Mouse (Mus musculus) MEL (cell line): ENCODE results near the gene Nxph4. TPM values are rescaled to one million over a fixed set of nuclear protein-coding genes. Genes with fewer than 3 reads are reported as not detected.

Experiments used
- DNase-seq: peaks from one replicate; pipeline ENCODE4 v3.0.0; 2011; ENCODE audit warnings: low read depth, low spot score
- H3K27ac ChIP-seq: 2 replicates; pipeline ENCODE4 v1.5.1; 2012; ENCODE audit warnings: low read depth, mild to moderate bottlenecking, control low read depth, low read length, moderate library complexity; ENCODE audit not compliant: control insufficient read depth
- H3K27me3 ChIP-seq, 2 experiments: fragments of 150-350 bp in 1 of 2; sonication (generic) in 1 of 2; 2 replicates each; pipeline ENCODE4 v1.6.1; 2012; ENCODE audit warnings: low read length in 2 of 2, mild to moderate bottlenecking in 2 of 2, improper control_type of control experiment in 1 of 2, moderate library complexity in 1 of 2; ENCODE audit not compliant: insufficient read depth in 2 of 2, control insufficient read depth in 1 of 2
- H3K36me3 ChIP-seq, 2 experiments: 2 replicates each; pipeline ENCODE4 v1.6.1; 2012 to 2014; ENCODE audit warnings: low read length in 2 of 2, improper control_type of control experiment in 1 of 2, inconsistent platforms in 1 of 2, mild to moderate bottlenecking in 1 of 2; ENCODE audit not compliant: insufficient read depth in 2 of 2, control insufficient read depth in 1 of 2
- H3K4me1 ChIP-seq, 2 experiments: fragments of 150-350 bp in 1 of 2; sonication (generic) in 1 of 2; 2 replicates each; pipeline ENCODE4 v1.6.1; 2012; ENCODE audit warnings: low read length in 2 of 2, improper control_type of control experiment in 1 of 2, mild to moderate bottlenecking in 1 of 2; ENCODE audit not compliant: insufficient read depth in 2 of 2, control insufficient read depth in 1 of 2
- H3K4me3 ChIP-seq, 2 experiments: fragments of 150-350 bp in 1 of 2; sonication (generic) in 1 of 2; 2 replicates each; pipeline ENCODE4 v1.5.1; 2012; ENCODE audit warnings: low read depth in 2 of 2, low read length in 2 of 2, mild to moderate bottlenecking in 2 of 2, moderate library complexity in 2 of 2, control low read depth in 1 of 2, improper control_type of control experiment in 1 of 2; ENCODE audit not compliant: control insufficient read depth in 1 of 2, insufficient read depth in 1 of 2
- H3K79me2 ChIP-seq: 2 replicates; pipeline ENCODE4 v1.6.1; 2012; ENCODE audit warnings: mild to moderate bottlenecking, low read length, moderate library complexity; ENCODE audit not compliant: control insufficient read depth, poor library complexity, insufficient read depth
- H3K9ac ChIP-seq: 2 replicates; pipeline ENCODE4 v1.6.1; 2012; ENCODE audit warnings: low read depth, mild to moderate bottlenecking, control low read depth, low read length, moderate library complexity; ENCODE audit not compliant: control insufficient read depth, poor library complexity, severe bottlenecking
- H3K9me3 ChIP-seq: fragments of 150-350 bp; sonication (generic); replicated peaks from 2 replicates; pipeline ENCODE4 v1.6.1; 2012; ENCODE audit warnings: mild to moderate bottlenecking, low read length, improper control_type of control experiment, moderate library complexity; ENCODE audit not compliant: insufficient read depth
- CHD2 ChIP-seq: IDR thresholded peaks from 2 replicates; pipeline ENCODE4 v1.6.1; 2011; ENCODE audit warnings: low read length, improper control_type of control experiment
- CTCF ChIP-seq, 3 experiments: IDR thresholded peaks in 2 of 3; conservative IDR thresholded peaks in 1 of 3; 2 replicates each; pipeline ENCODE4 v1.5.1; 2011 to 2012; ENCODE audit warnings: low read length in 3 of 3, low read depth in 2 of 3, mild to moderate bottlenecking in 2 of 3, improper control_type of control experiment in 1 of 3, inconsistent platforms in 1 of 3, mixed read lengths in 1 of 3, moderate library complexity in 1 of 3; ENCODE audit not compliant: control insufficient read depth in 1 of 3, insufficient read depth in 1 of 3, poor library complexity in 1 of 3, severe bottlenecking in 1 of 3
- EP300 ChIP-seq, 2 experiments: IDR thresholded peaks; 2 replicates each; pipeline ENCODE4 v1.6.1; 2011; ENCODE audit warnings: improper control_type of control experiment in 2 of 2, low read length in 2 of 2, low read depth in 1 of 2, mild to moderate bottlenecking in 1 of 2
- ETS1 ChIP-seq: IDR thresholded peaks from 2 replicates; pipeline ENCODE4 v1.6.1; 2012; ENCODE audit warnings: low read depth, mild to moderate bottlenecking, inconsistent platforms, low read length, improper control_type of control experiment, moderate library complexity
- GATA1 ChIP-seq: IDR thresholded peaks from 2 replicates; pipeline ENCODE4 v1.6.1; 2011; ENCODE audit warnings: low read depth, low read length, improper control_type of control experiment
- HCFC1 ChIP-seq: IDR thresholded peaks from 2 replicates; pipeline ENCODE4 v1.6.1; 2012; ENCODE audit warnings: low read depth, mild to moderate bottlenecking, inconsistent platforms, low read length, improper control_type of control experiment, moderate library complexity
- JUND ChIP-seq: IDR thresholded peaks from 2 replicates; pipeline ENCODE4 v1.6.1; 2011; ENCODE audit warnings: low read depth, mild to moderate bottlenecking, improper control_type of control experiment, low read length
- MAFK ChIP-seq: IDR thresholded peaks from 2 replicates; pipeline ENCODE4 v1.6.1; 2011; ENCODE audit warnings: low read depth, mild to moderate bottlenecking, low read length, improper control_type of control experiment, borderline replicate concordance
- MAZ ChIP-seq: IDR thresholded peaks from 2 replicates; pipeline ENCODE4 v1.6.1; 2012; ENCODE audit warnings: low read depth, mild to moderate bottlenecking, inconsistent platforms, low read length, improper control_type of control experiment
- MEF2A ChIP-seq: IDR thresholded peaks from 2 replicates; pipeline ENCODE4 v1.6.1; 2014; ENCODE audit warnings: low read depth, mild to moderate bottlenecking, inconsistent platforms, low read length, improper control_type of control experiment; ENCODE audit not compliant: poor library complexity, insufficient replicate concordance, severe bottlenecking; ENCODE audit errors: extremely low read depth
- MXI1 ChIP-seq: IDR thresholded peaks from 2 replicates; pipeline ENCODE4 v1.6.1; 2011; ENCODE audit warnings: mild to moderate bottlenecking, low read depth, low read length, improper control_type of control experiment
- NELFE ChIP-seq: IDR thresholded peaks from 2 replicates; pipeline ENCODE4 v1.6.1; 2011; ENCODE audit warnings: low read depth, low read length, improper control_type of control experiment
- POLR2AphosphoS2 ChIP-seq: IDR thresholded peaks from 2 replicates; pipeline ENCODE4 v1.6.1; 2011; ENCODE audit warnings: low read length, improper control_type of control experiment
- RAD21 ChIP-seq: IDR thresholded peaks from 2 replicates; pipeline ENCODE4 v1.6.1; 2011; ENCODE audit warnings: mild to moderate bottlenecking, low read depth, low read length, improper control_type of control experiment
- SIN3A ChIP-seq: IDR thresholded peaks from 2 replicates; pipeline ENCODE4 v1.6.1; 2012; ENCODE audit warnings: low read length, improper control_type of control experiment, inconsistent platforms
- TAL1 ChIP-seq: IDR thresholded peaks from 2 replicates; pipeline ENCODE4 v1.6.1; 2012; ENCODE audit warnings: mild to moderate bottlenecking, inconsistent platforms, low read length, moderate library complexity, mixed read lengths
- TCF12 ChIP-seq: IDR thresholded peaks from 2 replicates; pipeline ENCODE4 v1.6.1; 2014; ENCODE audit warnings: low read depth, mild to moderate bottlenecking, inconsistent platforms, low read length, improper control_type of control experiment, moderate library complexity
- UBTF ChIP-seq: IDR thresholded peaks from 2 replicates; pipeline ENCODE4 v1.6.1; 2012; ENCODE audit warnings: low read depth, mild to moderate bottlenecking, inconsistent platforms, low read length, improper control_type of control experiment, moderate library complexity, borderline replicate concordance; ENCODE audit not compliant: insufficient read depth
- USF1 ChIP-seq: IDR thresholded peaks from 2 replicates; pipeline ENCODE4 v1.6.1; 2014; ENCODE audit warnings: low read depth, mild to moderate bottlenecking, inconsistent platforms, low read length, improper control_type of control experiment, moderate library complexity
- ZC3H11A ChIP-seq: IDR thresholded peaks from 2 replicates; pipeline ENCODE4 v1.6.1; 2012; ENCODE audit warnings: low read depth, mild to moderate bottlenecking, inconsistent platforms, low read length, improper control_type of control experiment
- polyA plus RNA-seq, 2 experiments: library from polyadenylated mRNA; stranded (reverse) in 1 of 2; unstranded in 1 of 2; fragments of >175 nt in 1 of 2; fragments of >200 nt in 1 of 2; gene quantifications; 2 replicates each; pipeline versions ENCODE4 v1.2.1 to v1.2.4; 2012; ENCODE audit warnings: low replicate concordance in 2 of 2, low read depth in 1 of 2; ENCODE audit not compliant: insufficient read length in 2 of 2, insufficient read depth in 1 of 2, missing spikeins in 1 of 2
- total RNA-seq: library from RNA; depleted of rRNA; stranded (reverse); fragments of 300-350 nt; gene quantifications from 2 replicates; pipeline ENCODE4 v1.2.3, GENCODE M21; 2012

The Nxph4 gene
- total and polyA plus RNA-seq, 3 experiments: 0.24 TPM; not detected in 2

- peaks cover 0 to 13% of the 10 kb centered on the region in 2 experiments; a peak in 2 of 4 replicates for H3K4me1 ChIP-seq
- DNase-seq: no peak
- H3K9me3 ChIP-seq: no peaks in the 10 kb centered on the region
- H3K27ac ChIP-seq: no peak overlapping the region
- H3K79me2 ChIP-seq: no peaks in the 10 kb centered on the region
- no peak overlapping the region for H3K9ac ChIP-seq
- no peaks in the 10 kb centered on the region for H3K36me3 ChIP-seq
- peaks cover 8 to 18% of the 10 kb centered on the region in 2 experiments for H3K27me3 ChIP-seq
- no peak overlapping the region for H3K4me3 ChIP-seq
- TF ChIP-seq MXI1 (no peak), EP300 (IDR thresholded peaks at IDR 0.05; ENCODE audit: low read depth in 1 of 2, low read length in 2 of 2) (no peak), USF1 (no peak), HCFC1 (no peak), TAL1 (no peak)
These were observed 598 bp upstream of the Nxph4 start for GRCm38 (mm10) chr10:127534929-127535384.

- Histone ChIP-seq H3K36me3 (no peaks in the 10 kb centered on the region), H3K9ac (no peak overlapping the region), H3K9me3 (no peaks in the 10 kb centered on the region), H3K79me2 (no peaks in the 10 kb centered on the region), H3K27me3 (peaks cover 8 to 18% of the 10 kb centered on the region in 2 experiments), H3K27ac (no peak overlapping the region), H3K4me1 (peaks cover 0 to 7% of the 10 kb centered on the region in 2 experiments; a peak in 1 of 4 replicates), H3K4me3 (no peak overlapping the region)
- DNase-seq: no peak
- TF ChIP-seq GATA1: no peak
- no peak for TF ChIP-seq POLR2AphosphoS2
- TF ChIP-seq CHD2: no peak
- TF ChIP-seq SIN3A: no peak
- TF ChIP-seq ZC3H11A: no peak
- TF ChIP-seq ETS1: no peak
- no peak for TF ChIP-seq NELFE
- TF ChIP-seq MEF2A: no peak
- no peak for TF ChIP-seq TCF12
- no peak for TF ChIP-seq MAFK
- TF ChIP-seq MAZ: no peak
- no peak for TF ChIP-seq CTCF (IDR thresholded peaks at IDR 0.05 in 2 of 3, conservative IDR thresholded peaks at IDR 0.05 in 1 of 3; ENCODE audit: control insufficient read depth in 1 of 3, insufficient read depth in 1 of 3, low read depth in 2 of 3, low read length in 3 of 3, poor library complexity in 1 of 3, severe bottlenecking in 1 of 3)
- no peak for TF ChIP-seq RAD21
- TF ChIP-seq JUND: no peak
- TF ChIP-seq UBTF: no peak
These were observed 2.8 kb downstream of the Nxph4 start for GRCm38 (mm10) chr10:127531548-127531947.
